Mouse (Mus musculus) small intestine, adult 2 months (tissue): ENCODE results near the gene Tns3. TPM values are rescaled to one million over a fixed set of nuclear protein-coding genes. Genes with fewer than 3 reads are reported as not detected.

Experiments
- H3K27ac ChIP-seq: fragments of 200-500 bp; 2 replicates; pipeline ENCODE4 v1.5.1; 2012; ENCODE audit warnings: low read depth, low read length, control low read depth, inconsistent platforms; ENCODE audit not compliant: insufficient read depth
- H3K27me3 ChIP-seq: fragments of 200-500 bp; 2 replicates; pipeline ENCODE4 v1.6.1; 2012; ENCODE audit warnings: mild to moderate bottlenecking, moderate library complexity, low read length, inconsistent platforms; ENCODE audit not compliant: control insufficient read depth, insufficient read depth
- H3K36me3 ChIP-seq: fragments of 200-500 bp; 2 replicates; pipeline ENCODE4 v1.6.1; 2012; ENCODE audit warnings: mild to moderate bottlenecking, low read length, control low read depth, inconsistent platforms; ENCODE audit not compliant: control insufficient read depth, insufficient read depth
- H3K4me1 ChIP-seq: fragments of 200-500 bp; 2 replicates; pipeline ENCODE4 v1.6.1; 2012; ENCODE audit warnings: low read length, inconsistent platforms, mixed read lengths; ENCODE audit not compliant: control insufficient read depth, insufficient read depth, insufficient read length
- H3K4me3 ChIP-seq: fragments of 200-500 bp; 2 replicates; pipeline ENCODE4 v1.5.1; 2012; ENCODE audit warnings: low read depth, mild to moderate bottlenecking, control low read depth, inconsistent platforms, low read length, moderate library complexity
- CTCF ChIP-seq: fragments of 200-500 bp; IDR thresholded peaks from 2 replicates; pipeline ENCODE4 v1.5.1; 2012; ENCODE audit warnings: low read depth, mild to moderate bottlenecking, control low read depth, inconsistent platforms, low read length, moderate library complexity, mixed read lengths; ENCODE audit not compliant: insufficient replicate concordance, insufficient read length; ENCODE audit errors: extremely low read depth
- POLR2A ChIP-seq: fragments of 200-500 bp; IDR thresholded peaks from 2 replicates; pipeline ENCODE4 v1.6.1; 2012; ENCODE audit warnings: low read depth, mild to moderate bottlenecking, control low read depth, inconsistent platforms, low read length, moderate library complexity
- WGBS: fragments of 180-500 bp; shearing (Covaris S2); methylation state at CpG from one replicate; pipeline ENCODE4 v1.1.7; 2018; 5-methylcytosine and 5-hydroxymethylcytosine counted together
- polyA plus RNA-seq: library from polyadenylated mRNA; depleted of rRNA; stranded (reverse); fragments of >200 nt; gene quantifications from 2 replicates; pipeline ENCODE4 v1.2.3, GENCODE M21; 2012

The Tns3 gene
- polyA plus RNA-seq, 1 experiment: 24.9 TPM

GRCm38 (mm10) chr11:8492332-8492731, 172.0 kb downstream of the Tns3 start:
- TF ChIP-seq POLR2A: no peak
- no peak for TF ChIP-seq CTCF
- H3K4me3 ChIP-seq: no peak overlapping the region
- H3K27ac ChIP-seq: no peak overlapping the region
- 94% methylated on average over 10 of the region's 10 CpGs for WGBS
- H3K36me3 ChIP-seq: peaks cover 48% of the 10 kb centered on the region
- H3K27me3 ChIP-seq: no peaks in the 10 kb centered on the region
- H3K4me1 ChIP-seq: peaks cover 7% of the 10 kb centered on the region; the same call in 1 of the 2 replicates

DNA sequence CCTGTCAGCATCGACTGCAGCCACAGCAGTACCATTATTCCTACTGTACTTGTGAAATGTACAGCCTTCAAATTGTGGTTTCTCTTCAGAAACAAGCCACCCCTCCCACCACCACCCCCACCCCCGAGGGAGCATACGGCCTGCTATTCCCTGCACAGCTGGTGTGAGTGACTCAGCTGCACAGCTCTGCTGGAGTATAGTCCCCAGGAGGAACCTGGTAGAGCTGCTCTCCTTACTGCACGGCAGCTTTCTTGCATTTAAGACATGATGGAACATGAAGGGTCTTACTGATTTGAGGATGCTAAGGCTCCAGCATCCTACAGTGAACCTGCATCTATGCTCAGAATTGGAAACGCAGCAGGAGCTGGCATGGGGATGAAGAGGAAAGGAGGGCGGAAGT, 176.1 kb downstream of the Tns3 start:
- no peak overlapping the region for H3K4me3 ChIP-seq
- TF ChIP-seq CTCF: no peak
- no peak for TF ChIP-seq POLR2A
- H3K36me3 ChIP-seq: peaks cover 42% of the 10 kb centered on the region
- no peaks in the 10 kb centered on the region for H3K27me3 ChIP-seq
- H3K27ac ChIP-seq: no peak overlapping the region
- WGBS: 58% methylated on average over 6 of the region's 6 CpGs
- no peaks in the 10 kb centered on the region; the same call in 1 of the 2 replicates for H3K4me1 ChIP-seq

GRCm38 (mm10) chr11:8486552-8486951, 177.8 kb downstream of the Tns3 start:
- Histone ChIP-seq H3K27me3 (no peaks in the 10 kb centered on the region), H3K4me1 (peaks cover 2% of the 10 kb centered on the region; the same call in 1 of the 2 replicates), H3K27ac (no peak overlapping the region), H3K4me3 (no peak overlapping the region), H3K36me3 (peaks cover 26% of the 10 kb centered on the region)
- 79% methylated on average over 4 of the region's 4 CpGs for whole genome bisulfite sequencing
- TF ChIP-seq CTCF (no peak), POLR2A (no peak)

DNA sequence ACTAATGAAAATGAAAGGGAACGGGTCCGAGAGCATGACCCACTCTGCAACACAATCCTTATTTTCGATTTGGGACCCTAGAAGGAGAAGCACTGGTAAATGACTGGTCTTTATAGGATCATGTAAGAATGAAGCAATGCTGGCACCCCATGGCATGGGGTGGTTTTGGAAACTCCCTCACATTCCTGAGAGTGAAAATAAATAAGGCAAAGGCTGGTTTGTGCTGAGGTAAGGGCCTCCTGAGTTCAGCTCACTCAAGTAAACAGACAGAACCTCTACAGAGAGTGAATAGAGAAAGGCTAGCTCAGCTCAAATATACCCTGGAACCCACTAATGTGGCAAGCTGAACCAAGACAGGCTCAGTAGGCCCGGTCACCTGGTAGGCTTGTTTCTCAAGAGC, 179.8 kb downstream of the Tns3 start:
- no peak overlapping the region for H3K27ac ChIP-seq
- TF ChIP-seq POLR2A: no peak
- no peak for TF ChIP-seq CTCF
- no peaks in the 10 kb centered on the region for H3K27me3 ChIP-seq
- 72% methylated on average over 4 of the region's 4 CpGs for WGBS
- peaks cover 11% of the 10 kb centered on the region; the same call in 1 of the 2 replicates for H3K36me3 ChIP-seq
- H3K4me1 ChIP-seq: peaks cover 2% of the 10 kb centered on the region; the same call in 1 of the 2 replicates
- no peak overlapping the region for H3K4me3 ChIP-seq

DNA sequence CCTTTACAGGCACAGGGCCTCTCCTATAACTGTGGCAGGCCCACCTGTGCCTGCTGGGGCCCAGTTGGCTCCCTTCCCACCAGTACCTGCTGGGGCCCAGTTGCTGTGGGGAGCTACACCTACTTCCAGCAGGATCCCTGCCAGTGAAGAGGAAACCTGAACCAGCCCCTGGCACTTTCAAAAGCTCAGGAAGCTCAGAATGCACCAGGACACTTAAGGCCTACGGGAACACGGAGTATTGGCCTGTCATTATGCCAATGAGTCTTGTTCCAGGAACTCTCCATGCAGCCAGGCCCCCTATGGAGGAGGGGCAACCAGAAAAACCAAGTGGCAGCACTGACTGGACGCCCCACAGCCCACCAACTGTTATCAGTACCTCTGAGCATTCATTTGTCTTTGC, 181.6 kb downstream of the Tns3 start:
- Histone ChIP-seq H3K4me3 (no peak overlapping the region), H3K4me1 (peaks cover 2% of the 10 kb centered on the region; the same call in 1 of the 2 replicates), H3K27ac (no peak overlapping the region), H3K36me3 (peaks cover 23% of the 10 kb centered on the region), H3K27me3 (no peaks in the 10 kb centered on the region)
- WGBS: 41% methylated on average over 3 of the region's 3 CpGs
- TF ChIP-seq POLR2A: no peak
- no peak for TF ChIP-seq CTCF

GRCm38 (mm10) chr11:8481962-8482361, 182.4 kb downstream of the Tns3 start:
- 47% methylated on average over 5 of the region's 5 CpGs for WGBS

GRCm38 (mm10) chr11:8481529-8481928, 182.8 kb downstream of the Tns3 start:
- no peaks in the 10 kb centered on the region for H3K27me3 ChIP-seq
- H3K36me3 ChIP-seq: peaks cover 33% of the 10 kb centered on the region
- TF ChIP-seq CTCF (no peak), POLR2A (no peak)
- H3K4me1 ChIP-seq: peaks cover 2% of the 10 kb centered on the region; the same call in 1 of the 2 replicates
- H3K27ac ChIP-seq: no peak overlapping the region
- H3K4me3 ChIP-seq: no peak overlapping the region
- WGBS: 75% methylated on average over 6 of the region's 6 CpGs

More at GRCm38 (mm10) chr11:8481962-8482361, 182.4 kb downstream of the Tns3 start:
- TF ChIP-seq CTCF (no peak), POLR2A (no peak)
- no peaks in the 10 kb centered on the region for H3K27me3 ChIP-seq
- H3K4me3 ChIP-seq: no peak overlapping the region
- peaks cover 30% of the 10 kb centered on the region for H3K36me3 ChIP-seq
- H3K27ac ChIP-seq: no peak overlapping the region
- peaks cover 2% of the 10 kb centered on the region; the same call in 1 of the 2 replicates for H3K4me1 ChIP-seq

- Histone ChIP-seq H3K36me3 (peaks cover 31% of the 10 kb centered on the region), H3K27ac (no peak overlapping the region), H3K27me3 (no peaks in the 10 kb centered on the region), H3K4me3 (no peak overlapping the region), H3K4me1 (peaks cover 2% of the 10 kb centered on the region; the same call in 1 of the 2 replicates)
- no peak for TF ChIP-seq CTCF
- TF ChIP-seq POLR2A: no peak
- WGBS: 89% methylated on average over 2 of the region's 2 CpGs
Observed at GRCm38 (mm10) chr11:8479858-8480257, 184.5 kb downstream of the Tns3 start.
